Mouse (Mus musculus): Measurements from ENCODE around the gene Tlx2. TPM values are rescaled to one million over a fixed set of nuclear protein-coding genes. Genes with fewer than 3 reads are reported as not detected.

Gene Tlx2
- polyA plus RNA-seq, 1 experiment from 2014 or later = 5.6 TPM

GRCm38 (mm10) chr6:83038496-83039012 is 31.5 kb downstream of the Tlx2 start:
- DNase-seq (ENCODE audit: low spot score) = peak; percentile 93
- H3K4me3 ChIP-seq = peak overlapping the region; percentile 39
- WGBS = 9% methylated on average over 24 of the region's 24 CpGs
- H3K36me3 ChIP-seq = no peaks in the 10 kb centered on the region
- peaks cover 37% of the 10 kb centered on the region for H3K4me1 ChIP-seq (replicated peaks)
- peak overlapping the region; percentile 67 for H3K27ac ChIP-seq
- no peaks in the 10 kb centered on the region for H3K9me3 ChIP-seq
- peaks cover 40% of the 10 kb centered on the region for H3K27me3 ChIP-seq (ENCODE audit: insufficient read depth, poor library complexity, severe bottlenecking)

DNA sequence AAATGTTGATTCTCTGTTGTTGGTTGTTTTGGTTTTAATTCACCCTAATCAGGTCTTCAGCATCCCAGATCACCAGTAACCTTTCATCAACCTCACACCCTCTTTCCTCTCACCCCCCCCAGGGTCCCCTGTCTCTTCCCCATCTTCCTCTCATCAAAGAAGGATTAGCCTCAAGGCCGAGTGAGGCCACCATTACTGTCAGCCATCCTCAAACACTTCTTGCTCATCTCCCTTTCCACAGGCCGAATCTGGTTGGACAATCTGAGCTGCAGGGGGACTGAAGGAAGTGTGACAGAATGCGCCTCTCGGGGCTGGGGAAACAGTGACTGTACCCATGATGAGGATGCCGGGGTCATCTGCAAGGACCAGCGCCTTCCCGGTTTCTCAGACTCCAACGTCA is 32.9 kb downstream of the Tlx2 start:
- 79% methylated on average over 8 of the region's 8 CpGs for WGBS
- no peak for DNase-seq (ENCODE audit: low spot score)
- Histone ChIP-seq H3K27me3 (ENCODE audit: insufficient read depth, poor library complexity, severe bottlenecking) (peaks cover 46% of the 10 kb centered on the region), H3K4me1 (replicated peaks) (peaks cover 45% of the 10 kb centered on the region), H3K27ac (no peak overlapping the region), H3K4me3 (no peak overlapping the region), H3K36me3 (no peaks in the 10 kb centered on the region), H3K9me3 (no peaks in the 10 kb centered on the region)

- no peak for DNase-seq (ENCODE audit: low spot score)
- Histone ChIP-seq H3K4me1 (replicated peaks) (peaks cover 60% of the 10 kb centered on the region), H3K36me3 (no peaks in the 10 kb centered on the region), H3K4me3 (peak overlapping the region; percentile 69), H3K27me3 (ENCODE audit: insufficient read depth, poor library complexity, severe bottlenecking) (peaks cover 72% of the 10 kb centered on the region), H3K27ac (peak overlapping the region; percentile 84), H3K9me3 (no peaks in the 10 kb centered on the region)
- 10% methylated on average over 5 of the region's 5 CpGs for WGBS
Measured at GRCm38 (mm10) chr6:83034463-83035055, 35.5 kb downstream of the Tlx2 start.

GRCm38 (mm10) chr6:83033249-83034185 is 36.6 kb downstream of the Tlx2 start, which contains the start of the genes Dok1 and Loxl3:
Dok1 (minus strand) TSS chr6:83033471.
Loxl3 (plus strand) TSS chr6:83034173.
- DNase-seq (ENCODE audit: low spot score) = peak; percentile 79
- no peaks in the 10 kb centered on the region for H3K9me3 ChIP-seq
- under 1% methylated on average over 51 of the region's 51 CpGs for WGBS
- H3K27me3 ChIP-seq (ENCODE audit: insufficient read depth, poor library complexity, severe bottlenecking) = peaks cover 82% of the 10 kb centered on the region
- H3K4me3 ChIP-seq = peak within 1 kb of the TSS; percentile 69
- no peaks in the 10 kb centered on the region for H3K36me3 ChIP-seq
- H3K4me1 ChIP-seq (replicated peaks) = peaks cover 55% of the 10 kb centered on the region
- peak within 1 kb of the TSS; percentile 84 for H3K27ac ChIP-seq

DNA sequence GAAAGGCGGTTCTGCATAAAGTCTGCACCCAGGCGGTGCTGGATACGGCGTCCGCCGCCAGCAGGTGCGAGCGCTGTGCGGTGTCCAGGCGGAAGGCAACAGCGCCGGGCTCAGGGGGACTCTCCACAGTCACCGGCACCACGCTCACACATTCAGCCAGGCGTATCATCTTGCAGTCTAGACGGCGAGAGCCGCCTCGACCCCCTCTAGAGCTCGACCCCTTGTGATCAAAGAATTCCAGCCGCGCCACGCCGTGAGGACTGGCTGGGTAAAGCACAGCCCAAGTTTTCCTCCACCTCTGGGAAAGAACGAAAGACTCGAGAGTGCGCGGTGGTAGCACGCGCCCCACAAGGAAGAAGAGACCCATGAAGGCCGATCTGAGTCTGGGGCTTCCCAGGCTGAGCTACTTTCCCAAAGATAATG is 37.3 kb downstream of the Tlx2 start:
- under 1% methylated on average over 31 of the region's 31 CpGs for WGBS
- Histone ChIP-seq H3K9me3 (no peaks in the 10 kb centered on the region), H3K27ac (peak overlapping the region; percentile 84), H3K4me1 (replicated peaks) (peaks cover 50% of the 10 kb centered on the region), H3K36me3 (no peaks in the 10 kb centered on the region), H3K4me3 (peak overlapping the region; percentile 69), H3K27me3 (ENCODE audit: insufficient read depth, poor library complexity, severe bottlenecking) (peaks cover 85% of the 10 kb centered on the region)
- peak; percentile 68 for DNase-seq (ENCODE audit: low spot score)

DNA sequence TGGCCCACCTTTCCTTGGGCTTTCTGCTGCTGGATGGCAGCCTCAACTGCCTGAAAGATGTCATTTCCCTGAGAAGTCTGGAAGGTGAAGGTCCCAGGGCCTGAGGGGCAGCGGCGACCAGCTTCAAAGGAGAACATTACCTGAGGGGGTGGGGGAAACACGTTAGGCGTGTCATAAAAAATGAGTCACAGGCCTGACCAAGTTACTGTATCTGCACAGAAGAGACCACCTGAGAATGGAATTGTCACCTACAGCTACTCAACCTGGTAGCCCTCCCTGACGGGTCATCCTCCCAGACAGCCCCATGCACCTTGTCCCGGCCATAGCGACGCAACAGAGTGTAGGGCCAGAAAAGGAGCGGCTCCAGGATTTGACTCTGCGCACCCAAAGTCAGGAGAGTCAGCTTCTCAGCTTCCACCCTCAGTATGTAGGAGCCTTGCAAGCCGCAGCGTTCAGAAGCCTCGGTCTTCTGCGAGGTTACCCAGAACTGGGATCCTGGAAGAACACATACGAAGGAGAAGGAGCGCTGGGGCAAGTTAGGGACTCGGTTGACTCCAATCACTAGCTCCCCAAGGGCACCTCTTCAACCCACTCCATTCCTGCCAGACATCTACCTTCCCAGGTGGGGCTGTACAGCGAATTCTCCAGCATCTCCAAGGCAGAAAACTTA is 38.0 kb downstream of the Tlx2 start:
- Histone ChIP-seq H3K9me3 (no peaks in the 10 kb centered on the region), H3K36me3 (no peaks in the 10 kb centered on the region), H3K27ac (peak overlapping the region; percentile 84; the same call in 1 of the 2 replicates), H3K4me3 (peak overlapping the region; percentile 69), H3K27me3 (ENCODE audit: insufficient read depth, poor library complexity, severe bottlenecking) (peaks cover 85% of the 10 kb centered on the region), H3K4me1 (replicated peaks) (peaks cover 57% of the 10 kb centered on the region)
- WGBS = 14% methylated on average over 18 of the region's 18 CpGs
- DNase-seq (ENCODE audit: low spot score) = no peak

GRCm38 (mm10) chr6:83031111-83031510 is 39.0 kb downstream of the Tlx2 start:
- peaks cover 84% of the 10 kb centered on the region for H3K27me3 ChIP-seq (ENCODE audit: insufficient read depth, poor library complexity, severe bottlenecking)

DNA sequence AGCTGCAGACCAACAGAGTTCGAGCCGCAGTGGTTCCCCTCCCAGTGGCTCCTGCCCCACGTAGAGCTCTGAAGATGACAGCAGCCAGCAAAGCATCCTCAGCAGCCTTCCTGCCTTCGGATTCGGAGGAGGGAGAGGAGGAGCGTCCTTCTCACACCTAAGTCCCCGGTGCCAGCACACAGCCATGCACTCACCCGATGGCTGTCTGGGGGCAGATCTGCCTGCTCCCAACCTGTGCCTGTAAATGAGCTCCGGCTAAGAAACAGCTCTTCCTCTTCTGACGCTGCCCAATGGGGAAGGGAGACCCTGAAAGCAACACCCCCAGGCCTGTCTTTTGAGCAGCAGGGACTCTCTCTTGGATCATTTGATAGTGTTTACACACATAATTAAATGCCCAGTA is 40.3 kb downstream of the Tlx2 start:
- H3K4me1 ChIP-seq (replicated peaks) = peaks cover 48% of the 10 kb centered on the region
- H3K27ac ChIP-seq = no peak overlapping the region
- H3K9me3 ChIP-seq = no peaks in the 10 kb centered on the region
- H3K4me3 ChIP-seq = no peak overlapping the region
- H3K36me3 ChIP-seq = no peaks in the 10 kb centered on the region
- DNase-seq (ENCODE audit: low spot score) = no peak
- H3K27me3 ChIP-seq (ENCODE audit: insufficient read depth, poor library complexity, severe bottlenecking) = peaks cover 73% of the 10 kb centered on the region
- WGBS = 13% methylated on average over 10 of the region's 10 CpGs

More at GRCm38 (mm10) chr6:83031111-83031510, 39.0 kb downstream of the Tlx2 start:
- no peak overlapping the region for H3K4me3 ChIP-seq
- 52% methylated on average over 7 of the region's 7 CpGs for WGBS
- no peaks in the 10 kb centered on the region for H3K9me3 ChIP-seq
- no peak for DNase-seq (ENCODE audit: low spot score)
- no peaks in the 10 kb centered on the region for H3K36me3 ChIP-seq
- peaks cover 57% of the 10 kb centered on the region for H3K4me1 ChIP-seq (replicated peaks)
- H3K27ac ChIP-seq = no peak overlapping the region

DNA sequence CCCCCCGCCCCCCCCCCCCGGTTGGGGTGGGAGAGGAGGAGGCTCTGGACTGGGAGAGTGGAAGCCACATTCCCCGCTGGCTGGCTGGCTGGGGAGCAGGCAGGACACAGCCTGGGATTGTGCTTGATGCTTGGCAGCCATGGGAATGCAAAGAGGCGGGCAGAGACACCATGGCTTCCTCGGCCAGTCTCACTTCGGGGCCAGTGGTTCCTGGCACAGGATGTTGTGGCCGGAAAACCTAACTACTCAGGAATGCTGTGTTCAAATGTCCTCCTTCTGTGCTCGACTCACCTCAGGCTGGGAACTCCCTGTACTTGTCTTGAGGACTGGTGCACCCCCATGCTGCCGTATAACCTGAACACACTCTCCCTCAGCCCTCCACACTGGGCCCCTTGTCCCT is 42.4 kb downstream of the Tlx2 start:
- no peak overlapping the region for H3K27ac ChIP-seq
- no peak overlapping the region for H3K4me3 ChIP-seq
- WGBS = 49% methylated on average over 8 of the region's 9 CpGs
- H3K4me1 ChIP-seq (replicated peaks) = peaks cover 28% of the 10 kb centered on the region
- no peak for DNase-seq (ENCODE audit: low spot score)
- no peaks in the 10 kb centered on the region for H3K9me3 ChIP-seq
- peaks cover 63% of the 10 kb centered on the region for H3K27me3 ChIP-seq (ENCODE audit: insufficient read depth, poor library complexity, severe bottlenecking)
- no peaks in the 10 kb centered on the region for H3K36me3 ChIP-seq

GRCm38 (mm10) chr6:83027293-83027692 is 42.8 kb downstream of the Tlx2 start:
- H3K27me3 ChIP-seq (ENCODE audit: insufficient read depth, poor library complexity, severe bottlenecking) = peaks cover 59% of the 10 kb centered on the region
- no peaks in the 10 kb centered on the region for H3K9me3 ChIP-seq
- 64% methylated on average over 8 of the region's 8 CpGs for WGBS
- H3K36me3 ChIP-seq = no peaks in the 10 kb centered on the region
- no peak overlapping the region for H3K4me3 ChIP-seq
- peaks cover 24% of the 10 kb centered on the region for H3K4me1 ChIP-seq (replicated peaks)
- no peak for DNase-seq (ENCODE audit: low spot score)
- no peak overlapping the region for H3K27ac ChIP-seq

DNA sequence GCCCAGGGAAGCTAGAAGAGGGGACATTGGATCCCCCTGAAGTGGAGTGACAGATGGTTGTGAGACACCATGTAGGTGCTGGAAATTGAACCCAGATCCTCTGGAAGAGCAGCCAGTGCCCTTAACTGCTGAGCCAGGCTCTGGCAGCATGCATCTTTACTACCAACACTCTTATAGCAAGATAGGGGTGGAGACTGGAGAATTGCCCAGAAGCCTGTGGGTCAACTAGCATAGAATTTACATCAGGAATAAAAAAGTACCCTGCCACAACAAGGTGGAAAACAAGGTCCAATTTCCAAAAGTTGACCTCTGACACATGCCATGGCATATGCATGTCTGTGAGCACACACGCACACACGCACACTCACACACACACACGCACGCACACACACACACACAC is 44.9 kb downstream of the Tlx2 start:
- WGBS = 91% methylated on average over 4 of the region's 4 CpGs
- DNase-seq (ENCODE audit: low spot score) = no peak
- peaks cover 38% of the 10 kb centered on the region for H3K27me3 ChIP-seq (ENCODE audit: insufficient read depth, poor library complexity, severe bottlenecking)
- H3K9me3 ChIP-seq = no peaks in the 10 kb centered on the region
- no peak overlapping the region for H3K4me3 ChIP-seq
- H3K4me1 ChIP-seq (replicated peaks) = peaks cover 14% of the 10 kb centered on the region; the same call in 1 of the 2 replicates
- H3K36me3 ChIP-seq = no peaks in the 10 kb centered on the region
- H3K27ac ChIP-seq = no peak overlapping the region

- DNase-seq (ENCODE audit: low spot score) = no peak
- peaks cover 8% of the 10 kb centered on the region; the same call in 1 of the 2 replicates for H3K4me1 ChIP-seq (replicated peaks)
- H3K27me3 ChIP-seq (ENCODE audit: insufficient read depth, poor library complexity, severe bottlenecking) = peaks cover 30% of the 10 kb centered on the region
- H3K27ac ChIP-seq = no peak overlapping the region
- H3K9me3 ChIP-seq = no peaks in the 10 kb centered on the region
- WGBS = 71% methylated on average over 4 of the region's 4 CpGs
- no peaks in the 10 kb centered on the region for H3K36me3 ChIP-seq
- no peak overlapping the region for H3K4me3 ChIP-seq
Measured at GRCm38 (mm10) chr6:83024421-83024820, 45.7 kb downstream of the Tlx2 start.
